Mouse (Mus musculus) c-Kit-positive CD71-positive TER-119-positive erythroid progenitor cells, embryonic 14.5 days (primary cell): ENCODE results near the gene Tub.
A peak's percentile ranks its signal among the peaks of the same experiment; 100 is the strongest.

ENCODE experiments used
- DNase-seq: peaks from one replicate; pipeline ENCODE4 v3.0.0-alpha.2; 2013; ENCODE audit warnings: low spot score

Gene Tub

GRCm38 (mm10) chr7:108985934-108986708 is 36.0 kb downstream of the Tub start:
- DNase-seq = no peak

GRCm38 (mm10) chr7:108991207-108991606 is 41.1 kb downstream of the Tub start:
- DNase-seq = no peak

- DNase-seq = no peak
Observed at GRCm38 (mm10) chr7:108993230-108993629, 43.1 kb downstream of the Tub start.

DNA sequence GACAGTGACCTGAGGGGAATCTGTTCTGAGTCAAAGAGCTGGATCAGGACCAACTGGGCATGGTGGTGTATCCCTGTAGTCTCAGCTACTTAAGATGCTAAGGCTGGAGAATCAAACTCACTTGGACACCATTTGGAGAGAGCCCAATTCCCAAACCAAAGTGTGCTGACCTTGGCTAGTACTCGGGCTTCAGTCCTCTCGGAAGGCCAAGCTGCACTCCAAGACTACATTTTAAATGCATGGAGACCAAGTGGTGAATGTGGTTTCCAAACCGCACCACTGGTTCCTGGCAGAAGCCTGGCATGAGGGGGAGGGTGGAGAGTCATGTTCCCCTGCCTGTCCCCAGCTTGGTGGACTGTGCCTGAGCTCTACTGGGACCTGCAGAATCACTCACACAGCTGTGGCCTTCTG is 43.7 kb downstream of the Tub start:
- DNase-seq = no peak

DNA sequence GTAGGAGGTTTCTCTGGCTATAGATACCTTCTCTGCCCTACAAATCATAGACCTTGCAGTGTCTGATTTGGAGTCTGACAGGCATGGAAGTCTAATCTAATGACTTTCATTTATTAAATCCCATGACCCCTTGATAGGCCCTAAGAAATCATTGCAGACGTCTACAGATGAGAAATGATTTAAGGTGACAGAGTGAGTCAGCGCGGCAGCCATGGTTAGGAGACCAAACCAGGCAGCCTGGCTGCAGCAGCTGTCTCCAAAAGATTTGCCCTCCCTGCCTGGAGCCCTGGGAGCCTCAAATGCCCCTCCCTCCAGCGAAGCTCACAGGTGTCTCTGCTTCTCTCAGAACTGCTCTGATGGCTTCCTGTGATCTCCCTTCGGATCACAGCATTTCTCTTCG is 46.0 kb downstream of the Tub start:
- no peak for DNase-seq

DNA sequence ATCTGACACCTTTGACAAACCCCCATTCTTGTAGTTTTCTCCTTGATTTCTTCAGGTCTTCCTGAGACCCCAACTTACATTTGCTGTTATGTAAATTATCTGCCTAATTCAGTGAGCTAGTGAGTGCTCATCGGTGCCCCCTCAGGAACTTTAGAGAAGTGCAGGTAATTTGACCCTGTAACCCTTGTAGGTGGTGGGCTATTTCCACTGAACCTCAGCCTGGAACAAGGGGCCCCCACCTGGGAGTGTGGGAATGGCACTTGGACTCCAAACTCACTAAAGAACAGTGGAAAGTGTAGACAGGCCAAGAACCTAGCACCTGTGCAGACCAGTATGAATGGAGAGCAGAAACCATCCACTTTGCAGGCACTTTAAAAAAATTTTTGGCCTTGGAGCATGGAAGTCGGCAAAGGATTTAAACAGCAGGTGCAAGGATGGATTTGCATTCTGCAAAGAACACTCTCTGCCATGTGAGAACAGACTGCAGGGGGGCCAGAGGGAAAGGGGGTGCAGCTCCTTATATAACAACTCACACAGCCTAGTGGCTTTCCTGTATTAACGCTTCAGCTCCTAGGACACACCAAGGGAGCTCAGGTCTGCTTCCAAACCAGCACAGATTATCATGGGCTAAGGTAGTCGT is 50.3 kb downstream of the Tub start:
- DNase-seq = peak; percentile 12

GRCm38 (mm10) chr7:109001971-109002370 is 51.8 kb downstream of the Tub start:
- DNase-seq = no peak

DNA sequence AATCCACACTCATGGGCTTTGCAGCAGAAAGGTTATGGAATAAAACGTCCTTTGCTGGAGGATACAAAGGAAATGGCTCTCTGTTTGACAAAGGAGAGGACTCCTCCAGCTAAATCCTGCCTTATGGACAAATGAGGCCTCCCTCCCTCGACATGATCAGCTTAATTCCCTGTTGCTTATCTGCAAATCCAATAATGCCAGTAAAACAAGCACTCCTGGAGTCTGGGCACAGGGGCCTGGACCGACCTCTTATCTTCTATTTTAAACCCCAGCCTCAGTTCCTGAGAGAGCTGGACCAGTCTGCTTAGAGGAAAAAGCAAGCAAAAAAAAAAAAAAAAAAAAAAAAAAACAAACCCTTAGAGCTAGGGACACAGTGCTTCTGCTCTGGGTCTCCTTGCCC is 53.5 kb downstream of the Tub start:
- no peak for DNase-seq

GRCm38 (mm10) chr7:109009260-109009659 is 59.1 kb downstream of the Tub start:
- no peak for DNase-seq

GRCm38 (mm10) chr7:109010720-109011595 is 60.8 kb downstream of the Tub start:
- no peak for DNase-seq

GRCm38 (mm10) chr7:109011596-109012180 is 61.5 kb downstream of the Tub start:
- DNase-seq = no peak

DNA sequence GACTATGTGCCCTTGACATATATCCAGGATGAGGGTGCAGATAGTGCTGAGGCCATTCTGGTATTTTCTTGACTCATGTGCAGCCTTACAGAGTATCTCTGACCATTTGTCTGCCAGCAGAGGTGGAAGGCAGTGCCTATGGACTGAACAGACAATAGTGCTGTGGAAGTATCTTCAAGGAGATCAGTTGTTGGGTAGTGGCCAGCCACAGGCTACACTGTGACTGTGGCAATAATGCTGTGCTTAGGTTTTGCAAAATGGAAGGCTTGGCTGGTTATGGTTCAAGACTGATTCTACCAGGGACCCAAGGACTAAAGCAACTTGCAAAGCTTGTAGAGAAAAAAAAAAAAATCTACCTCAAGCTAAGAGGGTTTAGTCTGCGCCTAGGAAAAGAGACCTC is 62.4 kb downstream of the Tub start:
- DNase-seq = no peak

DNA sequence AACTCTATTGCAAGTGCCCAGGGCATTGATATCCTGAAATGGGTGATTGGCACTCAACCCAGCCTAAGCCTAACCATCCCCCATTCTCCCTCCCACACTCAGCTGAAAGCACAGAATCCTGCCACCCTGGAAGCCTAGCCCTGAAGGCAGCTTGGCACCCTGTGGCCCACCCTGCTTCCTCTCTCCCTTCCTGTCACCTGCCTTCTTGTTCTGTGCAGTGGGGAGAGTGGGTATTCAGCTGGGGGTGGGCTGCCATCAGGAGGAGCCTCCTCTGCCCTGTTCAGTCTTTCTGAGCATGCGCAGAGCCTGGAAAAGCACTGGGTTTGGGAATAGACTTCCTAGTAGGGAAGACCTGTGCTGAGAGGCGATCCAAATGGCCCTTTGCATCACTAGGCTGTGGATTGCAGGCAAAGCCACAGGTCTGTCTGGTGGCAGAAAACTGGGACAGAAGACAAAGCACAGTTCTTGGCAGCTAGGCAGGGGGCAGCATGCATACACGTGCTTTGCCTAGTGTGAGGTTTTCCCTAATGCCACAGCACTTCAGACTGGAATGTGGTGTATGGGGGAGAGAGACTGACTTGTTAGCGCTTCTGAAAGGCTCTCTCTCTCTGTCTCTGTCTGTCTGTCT is 63.0 kb downstream of the Tub start:
- no peak for DNase-seq

DNA sequence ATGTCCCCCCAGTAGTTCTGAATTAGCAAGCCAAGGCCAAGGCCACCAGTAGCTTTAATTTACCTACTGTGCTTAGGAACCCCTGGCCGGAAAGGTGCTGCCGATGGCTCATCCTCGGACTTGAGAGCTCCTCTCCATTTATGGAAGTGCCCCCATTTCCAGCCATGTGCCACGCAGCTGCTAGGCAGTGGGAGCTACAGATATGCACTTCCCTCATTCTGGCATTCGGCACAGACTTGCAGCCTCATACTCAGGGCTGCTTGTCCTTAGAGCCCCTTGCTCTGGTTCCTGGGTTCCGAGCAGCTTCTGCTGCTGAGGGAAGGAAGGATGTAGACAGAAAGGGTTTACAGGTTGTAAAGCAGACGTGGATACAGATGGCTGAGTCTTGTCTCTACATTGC is 64.7 kb downstream of the Tub start:
- no peak for DNase-seq

GRCm38 (mm10) chr7:109016378-109016923 is 66.3 kb downstream of the Tub start:
- no peak for DNase-seq

DNA sequence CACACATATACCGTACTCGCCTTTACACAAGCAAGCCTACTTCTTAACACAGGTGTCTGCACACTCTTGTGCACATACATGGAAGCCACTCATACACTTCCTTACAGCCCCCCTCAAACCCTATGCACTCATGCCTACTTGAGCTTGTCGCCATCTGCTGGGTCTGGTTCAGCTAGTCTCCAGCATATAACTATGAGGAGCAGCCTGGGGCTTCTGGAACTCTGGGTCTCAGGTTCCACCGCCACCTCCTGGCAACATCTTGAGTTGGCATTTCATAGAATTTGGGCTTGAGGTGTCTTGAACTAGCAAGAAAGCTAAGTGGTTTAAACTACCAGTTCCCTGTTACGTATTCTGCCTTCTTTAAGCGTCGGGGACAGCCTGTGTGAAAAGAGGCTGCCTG is 69.1 kb downstream of the Tub start:
- no peak for DNase-seq

- DNase-seq = peak; percentile 50
Observed at GRCm38 (mm10) chr7:109021428-109021827, 71.3 kb downstream of the Tub start.

GRCm38 (mm10) chr7:109025743-109026142 is 75.6 kb downstream of the Tub start:
- no peak for DNase-seq

DNA sequence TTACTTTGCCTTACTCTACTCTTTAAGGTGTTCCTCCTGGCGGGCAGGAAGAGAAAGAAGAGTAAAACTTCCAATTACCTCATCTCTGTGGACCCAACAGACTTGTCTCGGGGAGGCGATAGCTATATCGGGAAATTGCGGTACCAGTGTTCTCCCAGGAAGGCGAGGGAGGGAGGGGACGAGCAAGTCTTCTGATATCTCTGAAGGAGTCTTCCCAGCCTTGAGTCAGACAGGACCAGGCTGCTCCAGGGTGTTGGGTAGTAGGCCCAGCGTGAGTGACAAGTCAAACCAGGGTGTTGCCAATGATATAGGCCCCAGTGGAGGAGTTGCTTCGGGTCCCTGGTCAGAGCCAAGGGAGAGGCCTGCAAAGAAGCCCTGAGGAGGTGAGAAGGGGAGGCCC is 76.8 kb downstream of the Tub start:
- DNase-seq = no peak

GRCm38 (mm10) chr7:109027721-109028120 is 77.6 kb downstream of the Tub start:
- no peak for DNase-seq

DNA sequence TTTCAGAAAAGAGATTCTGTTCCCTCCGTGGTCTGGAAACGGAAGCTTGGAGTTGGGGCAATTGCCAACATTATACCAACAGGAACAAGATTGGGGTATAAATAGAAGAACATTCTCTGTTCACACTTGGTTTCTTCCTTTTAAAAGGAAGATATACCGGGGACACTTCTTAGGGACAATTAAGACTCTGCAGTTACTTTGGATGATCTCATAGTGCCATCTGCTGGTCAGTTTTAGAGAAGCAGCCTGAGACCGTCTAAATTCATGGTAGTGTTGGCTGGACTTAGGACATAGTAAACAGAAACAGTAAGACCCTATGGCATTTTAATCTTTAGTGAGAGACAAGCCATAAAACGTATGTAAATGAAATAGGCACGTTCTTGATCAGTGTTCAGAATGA is 78.1 kb downstream of the Tub start:
- DNase-seq = peak; percentile 52
